Mouse (Mus musculus) effector memory CD4-positive, alpha-beta T cell, adult 5 months (primary cell): ENCODE results near the gene Pnldc1. TPM values are rescaled to one million over a fixed set of nuclear protein-coding genes. Genes with fewer than 3 reads are reported as not detected.

Experiments used
- polyA plus RNA-seq: library from polyadenylated mRNA; unstranded; fragments of 100-300 nt; shearing (Covaris generic); gene quantifications from one replicate; pipeline ENCODE4 v1.2.1, GENCODE M21; 2017

Pnldc1 gene
- 0.25 TPM for polyA plus RNA-seq

DNA sequence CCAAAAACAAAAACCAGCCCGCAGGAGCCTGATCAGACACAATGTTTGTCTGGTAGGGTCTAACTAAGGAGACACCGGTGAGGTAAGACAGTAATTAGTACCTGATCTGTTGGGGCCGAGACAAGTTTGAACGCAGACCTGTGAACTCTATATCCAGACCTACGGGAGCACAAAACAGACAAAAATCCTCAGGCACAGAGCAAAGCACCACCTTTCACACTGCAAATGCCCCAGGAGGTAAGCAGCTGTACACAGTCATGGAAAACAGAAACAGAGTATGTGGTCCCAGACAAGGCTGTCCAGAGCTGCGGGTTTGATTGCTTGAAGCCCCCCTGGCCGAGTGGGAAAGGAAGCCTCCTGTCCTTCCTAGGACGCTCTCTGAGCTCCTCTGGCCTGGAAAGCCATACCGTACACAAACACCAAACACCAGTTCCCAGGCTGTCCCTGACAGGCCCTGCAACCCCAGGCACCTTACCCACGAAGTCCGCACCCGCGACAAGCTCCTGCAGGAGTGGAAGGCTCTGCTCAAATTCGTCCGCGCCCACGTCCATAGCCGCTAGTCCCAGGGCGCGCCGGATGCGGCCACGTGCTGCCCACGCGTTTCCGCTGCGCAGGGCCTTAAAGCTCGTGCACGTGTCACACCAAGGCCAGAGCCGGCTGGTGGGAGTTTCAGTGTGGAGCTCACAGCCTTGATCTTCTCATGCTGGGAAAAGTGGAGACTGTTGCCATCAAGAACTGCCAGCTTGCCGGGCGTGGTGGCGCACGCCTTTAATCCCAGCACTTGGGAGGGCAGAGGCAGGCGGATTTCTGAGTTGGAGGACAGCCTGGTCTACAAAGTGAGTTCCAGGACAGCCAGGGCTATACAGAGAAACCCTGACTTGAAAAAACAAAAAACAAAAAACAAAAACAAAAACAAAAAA is at the start of gene Pnldc1:
Gene Pnldc1 (minus strand): TSS at position 870 of the 920 bp plus-strand sequence.

DNA sequence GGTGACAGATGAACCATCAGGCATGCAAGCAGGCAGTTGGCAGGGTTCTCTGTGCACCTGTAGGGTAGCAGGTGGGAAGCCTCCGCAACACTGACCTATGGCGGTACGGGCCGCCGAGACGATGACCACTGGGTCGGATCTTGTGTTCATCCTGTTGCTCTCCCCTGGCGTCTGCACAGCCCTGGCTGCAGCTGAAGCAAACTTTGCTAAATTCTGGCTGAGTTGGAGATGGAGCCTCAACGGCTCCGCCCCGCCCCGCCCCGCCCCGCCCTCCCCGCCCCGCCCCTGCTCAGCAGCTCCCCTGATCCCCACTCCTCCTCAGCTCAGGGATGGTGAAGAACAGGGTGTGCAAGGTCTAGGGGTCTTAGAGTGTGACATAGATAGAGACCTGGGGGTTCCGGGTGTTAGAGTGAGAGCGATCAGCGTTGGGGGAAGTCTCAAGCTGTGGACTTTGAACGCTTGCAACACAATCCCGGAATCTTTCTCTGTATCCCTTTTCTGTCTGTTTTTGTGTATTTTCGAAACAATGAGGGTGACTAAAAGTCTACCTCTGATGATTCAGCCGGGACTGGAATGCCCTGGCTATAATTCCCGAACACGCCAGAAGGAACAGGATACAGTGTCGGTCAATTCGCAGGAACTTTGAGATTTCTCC is 30.2 kb upstream of the Pnldc1 start, which contains the start of gene Acat3:
Gene Acat3 (minus strand): TSS at position 450 of the 655 bp plus-strand sequence.

DNA sequence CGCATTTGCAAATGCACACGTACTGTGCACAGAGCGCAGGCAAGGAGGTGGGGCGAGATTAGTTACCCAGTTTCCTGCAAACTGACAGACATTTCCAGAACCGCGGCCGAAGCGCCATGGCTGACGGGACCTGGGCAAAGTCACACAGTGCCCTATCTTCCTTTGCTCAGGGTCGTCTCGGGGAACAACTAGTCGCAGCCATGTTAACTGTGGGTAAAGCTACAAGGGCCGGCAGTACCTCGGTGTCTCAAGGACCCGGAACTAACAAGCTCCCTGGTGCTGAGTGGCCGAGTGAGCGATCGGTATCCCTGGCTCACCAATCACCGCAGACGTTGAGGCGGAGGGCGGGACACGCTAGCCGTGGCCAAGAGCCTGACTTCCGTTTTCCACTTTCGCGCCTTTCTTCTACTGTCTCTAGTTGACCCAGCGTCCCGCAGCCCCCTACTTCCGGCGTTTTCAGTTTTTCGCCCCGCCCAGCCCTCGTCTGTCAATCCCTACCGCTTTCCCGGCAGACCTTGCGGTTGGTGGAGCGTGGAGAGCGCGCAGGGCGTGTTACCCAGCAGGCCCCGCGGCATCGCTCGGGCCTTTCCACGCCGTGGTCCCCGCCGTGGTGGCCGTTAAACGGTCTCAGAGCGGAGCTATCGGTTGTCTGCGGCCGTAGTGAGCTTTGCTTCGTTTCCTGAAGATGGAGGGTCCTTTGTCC is 6.0 kb upstream of the Pnldc1 start, which contains the start of gene Mrpl18:
Gene Mrpl18 (minus strand): TSS at position 465 of the 703 bp plus-strand sequence.

DNA sequence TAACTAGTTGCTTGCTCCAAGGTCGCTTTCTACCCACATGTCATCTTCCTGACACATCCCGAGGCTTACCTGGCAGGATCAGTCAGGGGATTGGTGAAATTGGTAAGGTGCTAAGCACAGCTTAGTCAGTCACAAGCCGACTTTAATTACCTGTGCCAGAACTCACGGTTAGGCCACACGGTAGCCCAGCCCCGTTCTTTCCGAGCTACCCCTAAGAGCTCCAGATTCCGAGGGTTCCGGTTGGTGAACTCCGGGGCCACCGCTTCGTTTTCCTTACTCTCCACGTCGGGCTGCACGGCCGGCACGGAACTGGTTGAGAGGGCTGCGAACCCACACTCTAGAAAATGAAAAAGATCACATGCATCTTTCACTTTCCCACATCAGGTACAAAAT is 5.5 kb upstream of the Pnldc1 start, which contains the start of gene Tcp1:
Gene Tcp1 (plus strand): TSS at position 214 of the 393 bp plus-strand sequence.

DNA sequence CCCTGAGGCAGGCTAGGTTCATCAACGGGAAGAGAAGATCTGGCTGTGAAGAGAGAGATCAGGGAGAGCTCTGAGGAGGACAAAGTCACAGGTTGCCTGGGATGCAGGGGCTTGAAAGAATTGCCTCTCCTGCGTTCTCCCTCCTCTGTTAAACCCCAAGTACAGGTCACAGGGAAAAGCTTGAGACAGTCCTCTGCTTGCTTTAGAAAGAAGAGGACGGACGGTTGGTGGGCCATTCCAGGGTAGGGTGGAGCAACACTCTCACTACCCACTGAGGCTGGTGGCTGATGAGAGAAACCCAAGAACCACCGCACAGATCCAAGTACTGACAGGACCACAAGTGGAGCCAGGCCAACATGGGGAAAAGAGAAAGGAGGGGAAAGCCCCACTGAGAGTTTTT is 34.3 kb downstream of the Pnldc1 start, which contains the start of gene Mrgprh:
Gene Mrgprh (plus strand): TSS at position 301 of the 400 bp plus-strand sequence.

DNA sequence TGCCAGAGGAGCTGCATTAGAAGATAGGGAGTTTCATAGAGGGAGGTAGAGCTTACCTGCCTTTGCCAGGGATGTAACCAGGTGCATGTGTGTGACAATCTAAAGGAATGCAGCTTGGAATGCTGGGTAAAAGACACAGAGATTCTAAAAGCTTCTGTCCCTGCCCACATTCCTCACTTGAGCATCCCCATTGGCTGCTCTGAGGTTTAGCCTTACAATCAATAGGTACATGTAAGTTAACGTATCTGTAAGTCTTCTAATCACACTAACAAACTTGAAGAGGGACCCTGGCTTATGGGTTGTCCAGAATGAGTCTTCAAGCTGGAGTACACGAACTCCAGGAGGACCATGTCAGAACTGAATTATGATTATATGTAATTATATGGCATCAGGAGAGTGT is 42.0 kb downstream of the Pnldc1 start, which contains the start of gene Mas1:
Gene Mas1 (minus strand): TSS at position 101 of the 400 bp plus-strand sequence.

Other genes starting within 250 kb of the Pnldc1 start
- gene Slc22a1, start 234.4 kb downstream of the Pnldc1 start, polyA plus RNA-seq = not detected
- gene Igf2r, start 140.6 kb downstream of the Pnldc1 start, polyA plus RNA-seq = 30.6 TPM
- 0.59 TPM for gene Mas1, start 42.1 kb downstream of the Pnldc1 start, polyA plus RNA-seq
- not detected for gene Mrgprh, start 34.2 kb downstream of the Pnldc1 start, polyA plus RNA-seq
- 200 TPM for gene Tcp1, start 5.5 kb upstream of the Pnldc1 start, polyA plus RNA-seq
- 57.8 TPM for gene Mrpl18, start 6.1 kb upstream of the Pnldc1 start, polyA plus RNA-seq
- 0.66 TPM for gene Acat3, start 30.4 kb upstream of the Pnldc1 start, polyA plus RNA-seq
- gene Acat2, start 50.5 kb upstream of the Pnldc1 start, polyA plus RNA-seq = 34.7 TPM
- 77.8 TPM for gene Wtap, start 83.9 kb upstream of the Pnldc1 start, polyA plus RNA-seq
- gene Sod2, start 96.6 kb upstream of the Pnldc1 start, polyA plus RNA-seq = 97.5 TPM
- not detected for gene Gpr31b, start 142.1 kb upstream of the Pnldc1 start, polyA plus RNA-seq
- gene Tcp10b, start 150.9 kb upstream of the Pnldc1 start, polyA plus RNA-seq = 0.27 TPM
- not detected for gene Unc93a, start 221.6 kb upstream of the Pnldc1 start, polyA plus RNA-seq